Mouse (Mus musculus) lung, adult 2 months (tissue): ENCODE measurements around the gene Gm20388.

Source experiments
- CTCF ChIP-seq: fragments of 200-500 bp; IDR thresholded peaks from 2 replicates; pipeline ENCODE4 v1.5.1; 2011; ENCODE audit warnings: mild to moderate bottlenecking, low read length, control low read depth; ENCODE audit not compliant: insufficient read depth
- POLR2A ChIP-seq: fragments of 200-500 bp; IDR thresholded peaks from 2 replicates; pipeline ENCODE4 v1.6.1; 2011; ENCODE audit warnings: low read depth, mild to moderate bottlenecking, control low read depth, low read length, borderline replicate concordance; ENCODE audit errors: extremely low read depth

DNA sequence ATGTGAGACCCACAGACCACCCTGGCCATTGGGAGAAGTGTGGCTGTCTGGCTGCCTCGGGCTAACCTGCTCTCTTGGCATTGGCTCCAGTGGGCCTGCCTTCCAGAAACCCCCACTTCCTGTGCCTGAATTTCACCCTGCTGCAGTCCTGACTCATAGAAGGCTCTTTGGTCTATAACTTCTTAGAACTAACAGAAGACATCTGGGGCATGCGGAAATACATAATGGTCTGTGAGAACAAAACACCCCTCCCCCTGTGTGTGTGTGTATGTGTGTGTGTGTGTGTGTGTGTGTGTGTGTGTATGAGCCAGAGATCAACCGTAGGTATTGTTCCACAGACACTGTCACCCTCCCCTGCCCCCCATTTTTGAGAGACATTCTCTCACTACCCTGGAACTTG lies 152.7 kb downstream of the Gm20388 start:
- no peak for TF ChIP-seq POLR2A
- no peak for TF ChIP-seq CTCF
